Mouse (Mus musculus) CD4-positive helper T cell, adult 2 months (primary cell): ENCODE measurements at regions not wholly inside any gene's neighbourhood (a gene's known extent, or its start where the extent isn't known, plus 50 kb on each side); places are given as distances from the start of the nearest gene placed in this dataset.

Source experiments
- DNase-seq: peaks from one replicate; pipeline ENCODE4 v3.0.0-alpha.2; 2012; ENCODE audit warnings: low read depth, missing footprints, low spot score

- DNase-seq = no peak
These were observed 597.7 kb downstream of the Gm19410 start for GRCm38 (mm10) chr8:36363291-36363690.

DNA sequence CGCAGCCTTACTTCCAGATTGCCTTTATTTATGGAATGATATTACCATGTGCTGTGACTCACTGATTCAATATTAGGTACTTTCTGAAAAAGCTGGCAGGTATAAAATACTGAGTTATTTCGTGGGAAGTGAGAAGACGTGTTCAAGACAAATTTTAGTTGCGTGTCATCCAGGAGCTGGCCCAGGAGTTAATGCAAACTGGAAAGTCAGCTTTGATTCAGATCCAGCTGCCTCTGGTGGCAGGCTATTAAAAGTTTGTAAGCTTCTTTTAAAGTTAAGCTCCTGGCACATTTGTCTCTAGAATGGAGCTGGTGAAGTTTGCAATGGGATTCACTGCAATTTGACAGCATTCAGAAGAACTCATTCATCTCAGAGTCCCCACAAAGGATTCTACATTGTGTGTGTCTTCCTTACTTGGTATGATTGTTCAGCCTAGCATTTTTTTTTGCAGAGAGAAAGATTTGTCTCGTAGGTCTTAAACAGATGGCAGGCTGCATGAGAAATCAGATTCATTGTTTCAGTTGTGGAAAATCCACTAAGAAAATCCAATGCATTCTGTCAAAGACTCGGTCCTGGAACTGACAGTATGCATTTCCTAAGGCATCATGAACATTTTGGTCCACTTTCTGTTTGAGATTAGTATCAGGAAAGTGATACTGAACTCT lies 599.1 kb downstream of the Gm19410 start:
- DNase-seq = no peak

DNA sequence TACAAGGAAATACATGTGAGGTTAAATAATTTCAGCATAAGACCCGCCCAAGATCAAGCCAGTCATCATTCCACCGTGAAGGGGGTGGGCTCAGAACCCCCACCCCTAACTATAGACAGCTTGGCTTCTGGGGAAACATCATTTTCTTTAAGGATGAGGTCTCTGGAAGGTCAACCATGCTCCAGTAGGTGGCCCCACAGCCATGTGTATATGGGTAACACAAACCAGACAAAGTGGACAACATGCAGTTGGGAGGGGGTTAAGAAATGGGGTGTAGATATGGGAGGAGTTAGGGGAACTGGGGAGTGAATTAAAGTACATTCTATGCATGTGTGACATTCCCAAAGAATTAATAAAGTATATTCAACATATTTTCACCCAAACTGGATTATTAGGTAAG lies 600.4 kb downstream of the Gm19410 start:
- DNase-seq = no peak

DNA sequence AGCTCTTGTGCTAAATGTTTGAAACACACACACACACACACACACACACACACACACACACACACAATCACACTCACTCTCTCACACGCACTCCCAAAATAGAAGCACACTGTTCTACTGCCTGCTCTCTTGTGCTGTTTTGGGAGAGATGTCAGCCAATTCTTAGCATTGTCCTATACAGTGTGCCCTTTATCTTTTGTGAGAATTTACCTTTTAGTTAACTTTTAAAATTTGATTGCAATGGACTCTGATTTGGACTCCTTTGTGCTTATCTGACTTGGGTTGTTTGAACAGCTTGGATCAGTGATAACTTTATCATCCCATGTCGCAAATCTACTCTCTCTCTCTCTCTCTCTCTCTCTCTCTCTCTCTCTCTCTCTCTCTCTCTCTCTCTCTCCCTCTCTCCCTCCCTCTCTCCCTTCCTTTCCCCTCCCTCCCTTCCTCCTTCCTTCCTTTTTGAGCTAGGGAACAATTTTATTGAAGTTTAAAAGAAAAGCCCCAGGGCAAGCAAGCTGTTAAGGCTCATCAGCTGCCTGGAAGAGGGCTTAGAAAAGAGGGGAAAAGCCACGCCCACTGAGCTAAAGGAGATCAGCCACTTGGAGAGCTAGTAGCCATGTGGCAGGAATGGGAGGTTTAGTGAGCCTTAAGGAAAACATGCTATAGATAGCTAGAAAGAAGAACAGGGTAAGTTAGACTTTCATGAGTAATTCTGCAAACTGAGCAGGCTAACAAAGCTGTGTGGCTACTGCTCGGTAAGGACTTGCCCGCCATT lies 611.2 kb downstream of the Gm19410 start:
- DNase-seq = no peak

DNA sequence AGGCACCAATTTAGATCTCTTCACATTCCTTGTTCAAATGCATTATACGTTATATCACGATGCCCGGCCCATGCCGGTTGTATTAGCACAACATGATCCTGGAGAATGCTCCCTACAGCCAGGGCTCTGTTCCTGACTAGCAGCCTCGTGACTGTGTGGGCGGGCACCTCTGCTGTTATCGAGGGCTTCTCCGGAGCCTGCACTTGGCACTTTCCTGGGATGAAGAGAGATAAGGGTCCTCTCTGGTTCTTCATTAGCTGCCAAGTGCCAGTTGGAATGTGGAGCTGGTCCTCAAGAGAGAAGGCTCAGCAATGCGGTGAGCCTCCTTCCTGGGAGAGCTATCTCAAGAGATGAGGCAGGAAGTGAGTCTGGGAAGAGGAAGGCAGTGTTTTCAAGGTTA lies 598.9 kb upstream of the AI429214 start:
- DNase-seq = no peak

DNA sequence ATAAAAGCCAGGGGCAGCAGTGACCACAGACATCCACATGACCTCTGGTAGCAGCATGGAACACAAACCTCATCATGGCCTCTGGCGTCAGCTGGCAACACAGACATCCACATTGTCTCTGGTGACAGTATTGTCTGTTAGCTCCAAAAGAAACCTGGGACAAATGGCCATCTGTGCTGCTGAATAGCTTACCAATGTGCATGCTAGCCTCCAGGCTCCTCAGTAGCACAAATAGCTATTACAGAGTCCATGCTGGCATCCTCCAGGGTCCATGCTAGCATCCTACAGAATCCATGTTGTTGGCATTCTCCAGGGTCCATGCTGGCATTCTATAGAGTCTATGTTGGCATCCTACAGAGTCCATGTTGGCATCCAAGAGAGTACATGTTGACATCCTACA lies 596.9 kb upstream of the AI429214 start:
- DNase-seq = no peak

DNA sequence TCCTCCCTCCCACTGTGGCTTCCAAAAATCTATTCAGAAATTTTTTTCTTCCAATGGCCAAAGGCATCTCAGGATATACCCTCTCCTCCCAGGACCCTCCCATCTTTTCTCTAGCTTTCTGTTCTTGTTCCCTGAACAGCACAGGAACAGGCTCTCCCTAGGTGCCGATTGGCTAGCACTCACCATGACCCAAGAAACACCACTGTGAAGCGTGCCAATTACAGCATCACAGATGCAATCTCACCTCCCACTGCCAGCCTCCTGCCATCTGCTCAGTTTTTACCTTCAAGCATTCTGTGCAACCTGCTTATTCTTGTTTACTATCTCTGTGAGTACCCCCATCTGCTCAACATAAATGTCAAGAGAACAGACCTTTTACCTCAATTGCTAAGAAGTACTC lies 586.7 kb upstream of the AI429214 start:
- DNase-seq = no peak
